Mouse (Mus musculus) cortical plate, adult 2 months (tissue): ENCODE results near the gene Fam228a.
A peak's percentile ranks its signal among the peaks of the same experiment; 100 is the strongest.

Experiments
- CTCF ChIP-seq: fragments of 200-500 bp; IDR thresholded peaks from 2 replicates; pipeline ENCODE4 v1.5.1; 2011; ENCODE audit warnings: mild to moderate bottlenecking, control low read depth, low read length; ENCODE audit not compliant: insufficient read depth; ENCODE audit errors: extremely low read depth
- POLR2A ChIP-seq: fragments of 200-500 bp; IDR thresholded peaks from 2 replicates; pipeline ENCODE4 v1.6.1; 2011; ENCODE audit warnings: mild to moderate bottlenecking, low read length, control low read depth; ENCODE audit not compliant: insufficient read depth; ENCODE audit errors: extremely low read depth

DNA sequence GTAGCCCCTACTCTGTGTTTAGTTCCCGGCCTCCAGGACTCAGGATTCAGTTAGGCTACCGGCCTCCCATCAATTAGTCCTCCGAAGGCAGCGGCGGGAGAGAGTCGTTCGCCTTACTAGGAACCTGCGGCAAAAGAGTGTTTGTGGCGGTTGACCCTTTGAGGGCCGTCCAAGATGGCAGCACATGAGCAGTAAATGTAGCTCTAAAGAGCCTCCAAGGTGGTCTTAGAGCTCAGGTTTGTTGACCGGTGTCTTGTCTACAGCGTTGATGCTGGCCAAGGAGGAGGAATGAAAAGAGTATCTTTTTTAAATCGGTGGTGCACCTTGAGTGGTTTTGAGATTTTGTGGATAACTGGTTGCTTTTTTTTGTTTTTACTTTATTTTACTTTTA, 31.1 kb upstream of the Fam228a start:
- TF ChIP-seq CTCF (no peak), POLR2A (peak; percentile 0; the same call in 1 of the 2 replicates)
